Mouse (Mus musculus): ENCODE data around the gene Sf3b1. TPM values are rescaled to one million over a fixed set of nuclear protein-coding genes. Genes with fewer than 3 reads are reported as not detected.
"Not testable (repeated sequence)": the region's sequence is repeated elsewhere in the genome, so short reads cannot be mapped to it uniquely, and the experiment has no call there.

Gene Sf3b1
- total RNA-seq (2021), result 100 to 1,000 TPM; 150 to 154 TPM
- long read RNA-seq, full-length matches to known transcripts, result 121 of 197 reads
- long read RNA-seq, partial matches to known transcripts, result 18 of 197 reads
- long read RNA-seq, other reads (novel, unspliced or antisense), result 58 of 197 reads

GRCm38 (mm10) chr1:55027253-55027801, at the start of gene Sf3b1:
TSS of gene Sf3b1 (minus strand) at chr1:55027481.
- DNase-seq (ENCODE audit: low spot score in 2 of 2), result peak; percentile 92 to 97

GRCm38 (mm10) chr1:55076395-55076743, 49.1 kb upstream of the Sf3b1 start:
- no peak for DNase-seq (ENCODE audit: low spot score in 2 of 2)

DNA sequence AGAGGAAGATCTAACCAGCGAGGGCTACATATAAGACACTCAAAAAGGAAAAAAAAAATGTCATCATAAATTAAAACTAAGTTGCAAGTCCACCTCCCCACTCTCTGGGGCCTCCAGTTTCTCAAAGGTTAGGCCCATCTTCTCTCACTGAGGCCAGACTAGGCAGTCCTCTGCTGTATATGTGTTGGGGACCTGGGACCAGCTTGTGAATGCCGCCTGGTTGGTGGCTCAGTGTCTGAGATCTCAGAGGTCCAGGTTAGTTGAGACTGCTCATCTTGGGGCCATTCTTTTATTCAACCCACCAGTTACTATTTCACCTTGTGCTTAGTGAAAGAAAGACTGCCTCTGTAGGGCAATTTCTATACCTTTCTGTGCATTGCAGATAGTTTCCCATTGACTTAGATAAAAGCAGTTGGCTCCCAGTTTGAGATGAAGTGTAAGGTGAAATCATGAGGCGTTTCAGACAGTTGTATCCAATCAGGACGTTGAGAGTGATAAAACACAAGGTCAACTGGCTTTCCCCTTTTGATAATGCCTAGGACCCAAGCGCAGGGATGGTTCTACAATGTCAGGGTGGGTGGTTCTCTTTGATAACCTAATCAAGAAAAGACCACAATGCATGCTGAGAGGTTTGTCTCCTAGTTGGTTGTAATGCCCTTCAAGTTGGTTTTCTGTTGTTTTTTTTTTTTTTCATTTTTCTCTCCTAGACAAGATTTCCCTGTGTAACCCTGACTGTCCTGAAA, 48.5 kb upstream of the Sf3b1 start:
- DNase-seq (ENCODE audit: low spot score in 2 of 2), result no peak

DNA sequence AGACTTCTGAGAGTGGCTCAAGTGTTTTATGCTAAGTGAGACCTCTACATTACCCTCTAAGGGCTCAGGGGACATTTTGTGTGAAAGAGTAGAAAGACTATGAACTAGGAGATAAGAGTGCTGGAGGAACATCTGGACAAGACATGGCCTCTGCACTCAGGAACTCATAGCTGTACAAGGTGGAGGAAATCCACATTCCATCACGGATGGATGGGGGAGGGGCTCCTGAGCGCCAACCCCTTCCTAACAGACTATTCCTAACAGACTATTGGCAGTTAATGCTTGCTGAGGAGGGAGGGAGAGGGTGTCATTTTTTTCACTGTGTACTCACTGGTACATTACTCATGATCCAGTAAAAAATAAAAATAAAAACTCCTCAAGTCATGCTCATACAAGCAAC, 47.5 kb upstream of the Sf3b1 start:
- DNase-seq (ENCODE audit: low spot score in 2 of 2), result no peak

GRCm38 (mm10) chr1:55072328-55072727, 45.0 kb upstream of the Sf3b1 start:
- not testable (repeated sequence) for DNase-seq (ENCODE audit: low spot score in 2 of 2)

DNA sequence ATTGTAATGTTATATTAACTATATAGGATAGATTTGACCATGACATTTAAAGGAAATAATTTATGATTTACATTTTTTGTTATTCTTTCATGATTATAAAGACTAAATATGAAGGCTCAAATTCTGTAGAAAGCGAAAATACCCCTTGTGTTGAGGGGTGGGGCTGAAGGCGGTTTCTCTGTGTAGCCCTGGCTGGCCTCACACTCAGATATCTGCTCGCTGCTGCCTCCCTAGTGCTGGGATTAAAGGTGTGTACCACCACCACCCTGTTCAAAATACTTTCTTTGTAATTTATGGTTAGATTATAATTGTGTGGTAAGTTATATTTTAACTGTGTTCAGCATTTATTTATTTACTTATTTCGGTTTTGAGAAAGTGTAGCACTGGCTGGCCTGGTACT, 34.5 kb upstream of the Sf3b1 start:
- DNase-seq (ENCODE audit: low spot score in 2 of 2), result no peak

- no peak for DNase-seq (ENCODE audit: low spot score in 2 of 2)
Measured at GRCm38 (mm10) chr1:55061099-55061498, 33.8 kb upstream of the Sf3b1 start.

GRCm38 (mm10) chr1:55058383-55058782, 31.1 kb upstream of the Sf3b1 start:
- DNase-seq (ENCODE audit: low spot score in 2 of 2), result not testable (repeated sequence)

- DNase-seq (ENCODE audit: low spot score in 2 of 2), result no peak
Measured at GRCm38 (mm10) chr1:55055322-55056115, 28.2 kb upstream of the Sf3b1 start.

- no peak for DNase-seq (ENCODE audit: low spot score in 2 of 2)
Measured at GRCm38 (mm10) chr1:55053596-55053995, 26.3 kb upstream of the Sf3b1 start.

DNA sequence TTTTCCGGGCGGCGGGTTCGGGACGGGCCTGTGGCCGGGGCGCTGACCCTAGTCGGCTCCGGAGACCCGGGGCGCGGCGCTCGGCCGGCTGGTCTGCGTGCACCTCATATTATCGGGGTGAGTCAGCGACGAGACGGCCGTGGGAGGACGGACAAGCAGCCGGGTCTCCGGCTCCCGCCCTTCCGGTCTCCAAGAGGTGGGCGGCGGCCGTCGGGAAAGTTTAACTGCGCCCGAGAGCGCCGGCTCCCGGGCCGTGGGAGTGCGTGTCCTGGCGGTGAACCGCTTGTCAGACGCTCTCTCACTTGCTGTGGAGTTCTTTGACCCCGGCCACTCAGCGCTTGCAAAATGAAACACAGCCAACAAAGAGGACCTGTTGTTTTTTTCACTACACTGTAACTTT, 25.7 kb upstream of the Sf3b1 start:
- no peak for DNase-seq (ENCODE audit: low spot score in 2 of 2)

DNA sequence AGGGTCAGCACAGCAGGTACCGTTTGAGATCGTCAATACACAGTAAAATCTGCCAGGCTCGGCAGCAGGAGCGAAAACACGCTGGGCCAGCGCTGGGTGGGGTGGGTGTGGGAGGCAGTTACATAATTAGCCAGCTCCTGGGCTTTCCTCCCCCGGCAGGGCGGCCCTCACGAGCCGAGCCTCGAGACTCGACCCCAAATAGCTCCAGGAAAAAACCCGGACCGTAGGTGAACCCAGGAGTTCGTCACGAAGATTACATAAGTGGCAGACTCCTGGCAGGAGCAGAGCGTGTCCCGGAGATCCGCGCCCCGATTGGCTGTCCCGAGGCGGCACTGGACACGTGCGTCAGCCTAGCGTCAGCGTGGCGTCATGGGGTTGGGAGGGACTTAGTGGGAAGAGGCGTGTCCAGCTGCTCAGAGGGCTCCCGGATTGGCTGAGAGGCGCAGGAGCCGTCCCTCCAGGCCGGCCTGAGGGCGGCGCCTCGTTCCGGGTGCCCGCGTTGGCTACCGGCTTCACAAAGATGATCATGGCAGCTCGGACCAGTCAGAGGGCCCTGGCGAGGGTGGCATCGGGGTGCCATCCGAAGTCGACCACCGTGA, 25.2 kb upstream of the Sf3b1 start, which contains the start of gene Coq10b:
Coq10b (plus strand) TSS at position 416 of the 599 bp plus-strand sequence.
- peak; percentile 99 to 100 for DNase-seq (ENCODE audit: low spot score in 2 of 2)

DNA sequence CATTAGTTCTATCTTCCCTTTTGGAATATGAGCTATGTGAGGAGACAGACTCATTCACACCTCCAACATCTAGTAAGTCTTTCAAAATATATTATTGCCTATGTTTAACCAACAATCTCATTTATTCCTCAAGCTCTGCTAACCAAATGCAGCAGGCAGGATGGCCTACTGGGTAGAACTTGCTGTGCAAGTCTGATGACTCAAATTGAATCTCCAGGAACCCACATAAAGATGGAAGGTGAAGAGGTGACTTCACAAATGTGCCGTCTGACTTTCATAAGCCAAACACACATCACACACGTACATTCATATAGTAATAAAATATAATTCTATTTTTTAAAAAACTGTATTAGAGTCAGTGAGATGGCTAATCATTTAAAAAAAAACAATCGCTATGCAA, 24.4 kb upstream of the Sf3b1 start:
- no peak for DNase-seq (ENCODE audit: low spot score in 2 of 2)

DNA sequence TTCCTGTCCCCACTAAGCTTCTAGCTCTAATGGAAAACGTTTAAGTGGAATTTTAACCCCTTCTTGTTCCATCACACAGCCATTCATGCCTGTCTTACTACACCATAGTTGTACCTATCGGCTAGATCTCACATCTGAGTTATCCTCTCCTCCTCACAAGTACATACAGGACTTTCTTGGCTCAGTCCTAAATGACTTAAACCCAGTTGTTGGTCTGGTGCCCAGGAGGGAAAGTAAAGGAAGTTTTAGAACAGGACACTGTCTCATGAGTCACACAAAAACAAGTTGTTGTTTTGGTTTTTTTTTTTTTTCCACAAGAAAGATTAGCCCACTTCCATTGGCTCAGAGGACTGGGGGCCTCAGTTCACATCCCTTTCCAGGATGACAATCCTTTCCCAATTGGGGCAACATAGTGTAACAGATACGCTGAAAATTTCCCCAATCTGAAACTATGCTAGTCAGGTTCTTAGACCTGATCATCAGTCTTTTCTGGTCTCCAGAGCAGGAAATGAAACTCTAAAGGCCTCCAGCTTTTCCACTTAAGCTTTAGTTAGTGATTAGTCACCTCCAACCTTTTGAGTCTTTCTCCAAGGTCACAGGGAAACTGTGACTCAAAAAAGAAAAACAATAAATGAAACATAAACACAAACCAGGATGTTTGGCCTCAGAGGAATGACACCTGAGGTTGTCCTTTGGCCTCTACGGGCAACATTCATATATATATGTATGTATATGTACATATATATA, 21.7 kb upstream of the Sf3b1 start:
- no peak for DNase-seq (ENCODE audit: low spot score in 2 of 2)

DNA sequence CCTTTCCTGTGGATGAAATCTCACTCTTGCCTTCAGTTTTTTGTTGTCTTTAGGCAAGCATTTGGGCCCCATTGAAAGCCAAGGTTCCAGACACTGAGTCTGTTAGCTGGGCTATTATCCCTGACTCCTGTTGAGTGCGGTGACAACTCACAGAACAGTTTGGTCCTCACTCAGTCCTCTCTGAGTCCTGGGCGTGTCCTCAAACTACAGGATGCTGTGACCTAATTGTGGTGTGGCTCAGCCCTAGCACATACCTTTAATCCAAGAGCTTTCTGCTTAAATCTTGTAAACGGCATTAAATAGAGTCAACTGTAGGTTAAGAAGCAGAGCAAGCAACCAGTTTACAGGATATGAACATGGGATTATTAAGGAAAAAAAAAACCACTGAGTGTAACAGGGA, 15.9 kb upstream of the Sf3b1 start:
- no peak for DNase-seq (ENCODE audit: low spot score in 2 of 2)

- no peak for DNase-seq (ENCODE audit: low spot score in 2 of 2)
Measured at GRCm38 (mm10) chr1:55042246-55042645, 15.0 kb upstream of the Sf3b1 start.

- no peak for DNase-seq (ENCODE audit: low spot score in 2 of 2)
Measured at GRCm38 (mm10) chr1:55041691-55042090, 14.4 kb upstream of the Sf3b1 start.

DNA sequence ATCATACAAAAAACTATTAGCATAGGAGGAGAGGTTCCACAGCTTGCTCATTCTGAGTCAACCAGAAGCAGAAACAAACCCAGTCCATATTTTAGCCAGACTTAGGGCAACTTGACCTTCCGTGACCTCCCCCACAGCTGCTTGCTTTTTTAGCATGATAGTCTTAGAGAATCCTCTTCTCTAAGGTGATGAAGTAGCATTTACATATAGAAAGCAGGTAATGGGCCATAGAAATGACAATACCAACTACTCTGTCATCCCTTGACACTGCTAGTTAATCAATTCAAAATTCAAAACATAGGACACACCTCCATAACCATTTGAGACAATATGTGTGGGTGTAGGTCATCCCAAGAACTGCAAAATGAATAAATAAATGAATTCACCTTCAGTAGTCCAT, 12.7 kb upstream of the Sf3b1 start:
- DNase-seq (ENCODE audit: low spot score in 2 of 2), result no peak

- DNase-seq (ENCODE audit: low spot score in 2 of 2), result no peak
Measured at GRCm38 (mm10) chr1:55031026-55031779, 3.9 kb upstream of the Sf3b1 start.

DNA sequence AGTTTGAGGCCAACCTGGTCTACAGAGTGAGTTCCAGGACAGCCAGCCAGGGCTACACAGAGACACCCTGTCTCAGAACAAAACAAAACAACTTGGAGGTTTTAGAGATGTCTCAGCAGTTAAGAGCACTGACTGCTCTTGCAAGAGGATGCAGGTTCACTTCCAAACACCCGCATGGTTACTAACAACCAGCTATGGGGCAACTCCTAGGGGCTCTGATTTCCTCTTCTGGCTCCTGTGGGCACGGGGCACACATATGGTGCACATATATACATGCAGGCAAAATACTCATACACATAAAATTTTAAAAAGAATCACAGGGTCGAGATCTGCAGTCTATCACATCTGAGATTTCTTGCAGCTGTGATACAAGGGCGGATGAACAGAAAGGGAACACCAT, 2.2 kb upstream of the Sf3b1 start:
- no peak for DNase-seq (ENCODE audit: low spot score in 2 of 2)
